ENCODE assay signal across 31 mouse cellular contexts in genomic region chr9:122271318-122271717, GRCm38 (mm10).
"Had no signal": no experiment of that assay in that cellular context is flagged by ENCODE, and none has a peak within 500 bp of the region (broad histone marks: within the 10 kb centered on the region; RNA-seq: fewer than 3 reads in every experiment).

No protein-coding gene starts in this region.

- H3K4me3 ChIP-seq: heart, adult 2 months; heart, embryonic 10.5 days; heart, embryonic 12.5 days; heart, embryonic 13.5 days; heart, embryonic 15.5 days; hindbrain, embryonic 10.5 days; hindbrain, embryonic 12.5 days; hindbrain, embryonic 13.5 days; hindbrain, embryonic 15.5 days; kidney, embryonic 15.5 days; layer of hippocampus, adult 2 months; left cerebral cortex, adult 2 months had no signal

- H3K27ac ChIP-seq: heart, adult 2 months; heart, embryonic 10.5 days; heart, embryonic 13.5 days; heart, embryonic 15.5 days; hindbrain, embryonic 10.5 days; hindbrain, embryonic 12.5 days; hindbrain, embryonic 13.5 days; hindbrain, embryonic 14.5 days; hindbrain, embryonic 15.5 days; hindbrain, postnatal 0 days; kidney, embryonic 15.5 days; kidney, postnatal 0 days; layer of hippocampus, adult 2 months; left cerebral cortex, adult 2 months had no signal

- H3K27me3 ChIP-seq: heart, embryonic 12.5 days; heart, embryonic 13.5 days; heart, embryonic 15.5 days; hindbrain, embryonic 12.5 days; hindbrain, embryonic 13.5 days; hindbrain, embryonic 15.5 days; kidney, embryonic 15.5 days had no signal

- H3K4me1 ChIP-seq: heart, embryonic 10.5 days; heart, embryonic 12.5 days; heart, embryonic 13.5 days; heart, embryonic 15.5 days; hindbrain, embryonic 10.5 days; hindbrain, embryonic 13.5 days; kidney, embryonic 15.5 days had no signal

- DNase-seq: heart, adult 2 months; heart, postnatal 10 days; heart, postnatal 14 days; heart, postnatal 36 days; heart, postnatal 4 days; kidney, adult 11 months; kidney, adult 18-20 months; kidney, adult 2 months; kidney, adult 8-10 months; kidney, adult 9 months; kidney, postnatal 14 days; kidney, postnatal 25 days; kidney, postnatal 36 days; layer of hippocampus, adult 9-11 months; layer of hippocampus, postnatal 36 days had no signal

- ATAC-seq: hindbrain, embryonic 16.5 days; hindbrain, postnatal 0 days had no signal

- H3K9ac ChIP-seq: heart, embryonic 12.5 days; heart, embryonic 13.5 days; heart, embryonic 15.5 days; hindbrain, embryonic 12.5 days; hindbrain, embryonic 13.5 days; hindbrain, embryonic 14.5 days; hindbrain, embryonic 15.5 days; kidney, embryonic 15.5 days had no signal

- H3K4me2 ChIP-seq: heart, embryonic 11.5 days; heart, embryonic 12.5 days; heart, embryonic 13.5 days; heart, embryonic 15.5 days; hindbrain, embryonic 12.5 days; hindbrain, embryonic 13.5 days; hindbrain, embryonic 14.5 days; hindbrain, embryonic 15.5 days; kidney, embryonic 15.5 days had no signal

- H3K9me3 ChIP-seq: heart, embryonic 10.5 days; heart, embryonic 12.5 days; heart, embryonic 13.5 days; heart, embryonic 15.5 days; hindbrain, embryonic 10.5 days; hindbrain, embryonic 12.5 days; hindbrain, embryonic 13.5 days; hindbrain, embryonic 15.5 days; kidney, embryonic 15.5 days had no signal
